Comparison of ENCODE assay signal across 12 mouse cellular contexts in the genomic region with DNA sequence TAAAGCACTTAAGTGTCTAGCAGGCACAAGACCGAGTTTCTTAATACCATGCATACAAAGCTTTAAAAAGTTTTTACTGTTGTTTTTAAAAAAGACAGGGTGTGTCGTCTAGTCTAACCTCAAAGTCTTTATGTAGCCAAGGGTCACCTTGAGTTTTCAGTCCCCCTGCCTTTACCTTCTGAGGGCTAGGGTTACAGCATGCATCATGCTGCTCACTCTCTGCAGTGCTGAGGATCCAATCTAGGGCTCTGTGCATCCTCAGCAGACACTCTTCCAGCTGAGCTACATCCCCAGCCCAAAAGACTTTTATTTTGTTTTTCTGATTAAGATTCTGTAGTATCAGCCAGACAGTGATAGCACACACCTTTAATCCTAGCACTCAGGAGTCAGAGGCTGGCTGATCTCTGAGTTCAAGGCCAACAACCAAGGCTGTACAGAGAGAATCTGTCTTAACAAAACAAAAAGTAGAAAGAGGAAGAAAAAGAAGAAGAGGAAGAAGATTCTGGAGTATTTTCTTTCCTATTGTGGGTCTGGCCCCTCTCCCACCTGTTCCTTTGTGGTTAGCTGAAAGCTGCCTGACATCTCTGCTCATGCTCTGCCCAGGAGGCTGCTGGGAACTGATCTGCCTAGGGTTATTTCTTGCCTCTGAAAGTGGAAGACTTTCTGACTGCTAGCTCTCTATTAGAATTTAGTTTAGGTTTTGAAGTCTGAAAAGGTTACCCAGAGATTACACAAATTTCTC. TPM values are rescaled to one million over a fixed set of nuclear protein-coding genes. Genes with fewer than 3 reads are reported as not detected.
DNase-seq lines count a peak whose midpoint lies in the region; ATAC-seq and TF ChIP-seq lines count a peak whose summit lies in the region.
"Had no signal": no experiment of that assay in that cellular context is flagged by ENCODE, and none has a peak within 500 bp of the region (broad histone marks: within the 10 kb centered on the region; RNA-seq: fewer than 3 reads in every experiment).

No protein-coding gene starts in this region.

- no peak for TF ChIP-seq CTCF in lung, postnatal 0 days (IDR thresholded peaks at IDR 0.05)

- DNase-seq in heart, adult 18-20 months = no peak
- no peak for DNase-seq in lung, postnatal 0 days (ENCODE audit: low spot score)
- no peak for DNase-seq in lung, postnatal 14 days
- DNase-seq in liver, embryonic 13.5 days = no peak
- peak; percentile 47 for DNase-seq in thymus, postnatal 4 days
- DNase-seq in layer of hippocampus, postnatal 14 days (ENCODE audit: low spot score in 2 of 2) = no peak
- DNase-seq: cerebellum, adult 11-12 months; lung, adult 18-20 months had no signal

- peaks cover 25% of the 10 kb centered on the region for H3K4me1 ChIP-seq in heart, embryonic 11.5 days (ENCODE audit: control insufficient read depth, insufficient read depth, low read length)
- H3K4me1 ChIP-seq in lung, postnatal 0 days (ENCODE audit: insufficient read depth, low read depth, low read length) = peaks cover 8% of the 10 kb centered on the region; the same call in 1 of the 2 replicates
- H3K4me1 ChIP-seq in liver, embryonic 13.5 days (replicated peaks) = peaks cover 20% of the 10 kb centered on the region
- H3K4me1 ChIP-seq: midbrain, embryonic 15.5 days had no signal

- H3K36me3 ChIP-seq in heart, embryonic 11.5 days (ENCODE audit: control insufficient read depth, insufficient read depth, low read length) = peaks cover 24% of the 10 kb centered on the region
- H3K36me3 ChIP-seq in lung, postnatal 0 days (ENCODE audit: insufficient read depth, low read length) = peaks cover 45% of the 10 kb centered on the region; the same call in 1 of the 2 replicates
- H3K36me3 ChIP-seq in liver, embryonic 13.5 days = peaks cover 75% of the 10 kb centered on the region

- H3K27me3 ChIP-seq in heart, embryonic 11.5 days (ENCODE audit: control insufficient read depth, insufficient read depth, low read length) = no peaks in the 10 kb centered on the region
- no peaks in the 10 kb centered on the region for H3K27me3 ChIP-seq in lung, postnatal 0 days (replicated peaks; ENCODE audit: insufficient read depth, low read length)
- no peaks in the 10 kb centered on the region for H3K27me3 ChIP-seq in liver, embryonic 13.5 days
- H3K27me3 ChIP-seq: midbrain, embryonic 15.5 days had no signal

- no peak overlapping the region for H3K4me2 ChIP-seq in heart, embryonic 11.5 days
- no peak overlapping the region for H3K4me2 ChIP-seq in lung, postnatal 0 days (replicated peaks; ENCODE audit: low read depth, low read length)
- no peak overlapping the region for H3K4me2 ChIP-seq in liver, embryonic 13.5 days
- H3K4me2 ChIP-seq: midbrain, embryonic 15.5 days had no signal

- H3K9me3 ChIP-seq in heart, embryonic 11.5 days (replicated peaks; ENCODE audit: control insufficient read depth, low read length) = no peaks in the 10 kb centered on the region
- no peaks in the 10 kb centered on the region for H3K9me3 ChIP-seq in lung, postnatal 0 days (ENCODE audit: low read length)
- no peaks in the 10 kb centered on the region for H3K9me3 ChIP-seq in liver, embryonic 13.5 days (replicated peaks)
- H3K9me3 ChIP-seq: midbrain, embryonic 15.5 days had no signal

- H3K4me3 ChIP-seq in heart, embryonic 11.5 days (ENCODE audit: low read depth, low read length) = no peak overlapping the region
- H3K4me3 ChIP-seq in lung, postnatal 0 days (ENCODE audit: low read depth, low read length) = no peak overlapping the region
- H3K4me3 ChIP-seq in liver, embryonic 13.5 days (replicated peaks) = no peak overlapping the region
- H3K4me3 ChIP-seq: midbrain, embryonic 15.5 days had no signal

- TF ChIP-seq EP300 in lung, postnatal 0 days (IDR thresholded peaks at IDR 0.05) = no peak

- ATAC-seq in heart, embryonic 11.5 days (replicated peaks; ENCODE audit: insufficient number of reproducible peaks, low FRiP score, low TSS enrichment) = no peak
- ATAC-seq in lung, postnatal 0 days = no peak
- ATAC-seq in liver, embryonic 13.5 days (ENCODE audit: low read depth) = no peak
- ATAC-seq in cerebellum, adult (ENCODE audit: insufficient number of reproducible peaks, low FRiP score, low TSS enrichment) = no peak
- ATAC-seq: activated CD4-positive, CD25-positive, alpha-beta regulatory T cell, adult 4 months; midbrain, embryonic 15.5 days had no signal

- WGBS in heart, embryonic 11.5 days (ENCODE audit: insufficient replicate concordance) = 64% methylated on average over 2 of the region's 2 CpGs
- whole genome bisulfite sequencing in lung, postnatal 0 days = 79% methylated on average over 2 of the region's 2 CpGs
- 72% methylated on average over 2 of the region's 2 CpGs for WGBS in liver, embryonic 13.5 days (ENCODE audit: insufficient replicate concordance)

- peak overlapping the region; percentile 51; the same call in 1 of the 2 replicates for H3K27ac ChIP-seq in heart, embryonic 11.5 days (ENCODE audit: low read depth, low read length)
- H3K27ac ChIP-seq in lung, postnatal 0 days (ENCODE audit: low read length) = peak overlapping the region; percentile 48
- H3K27ac ChIP-seq in liver, embryonic 13.5 days = peak overlapping the region; percentile 69; the same call in 1 of the 2 replicates
- H3K27ac ChIP-seq: midbrain, embryonic 15.5 days had no signal

- no peak overlapping the region for H3K9ac ChIP-seq in heart, embryonic 11.5 days (ENCODE audit: low read depth, low read length)
- no peak overlapping the region for H3K9ac ChIP-seq in lung, postnatal 0 days (replicated peaks; ENCODE audit: low read depth)
- H3K9ac ChIP-seq in liver, embryonic 13.5 days = no peak overlapping the region
- H3K9ac ChIP-seq: midbrain, embryonic 15.5 days had no signal

RNA-seq across cellular contexts. Expression of gene Inpp5k, which starts 8.0 kb away (rescaled TPM):
- 19.7 and 21.0 TPM in 2 replicates for polyA plus RNA-seq in heart, embryonic 11.5 days (2014; fragmentation: Nextera tagmentation; extraction: Ambion mirVana)
- 10 to 100 TPM; 24.1 to 28.3 TPM for total RNA-seq in heart, adult 18-20 months (2021)
- polyA plus RNA-seq in lung, postnatal 0 days (2015; fragmentation: Nextera tagmentation; extraction: Ambion mirVana) = 60.2 and 71.4 TPM in 2 replicates
- polyA plus RNA-seq in liver, embryonic 13.5 days (2015; fragmentation: Nextera tagmentation; extraction: Ambion mirVana) = 12.9 and 13.9 TPM in 2 replicates
- 10 to 100 TPM; 49.7 to 58.8 TPM for total RNA-seq in layer of hippocampus, postnatal 14 days (2021)

RNA-seq across cellular contexts. Expression of gene Myo1c, which starts 27.5 kb away (rescaled TPM):
- polyA plus RNA-seq in heart, embryonic 11.5 days (2014; fragmentation: Nextera tagmentation; extraction: Ambion mirVana) = 33.0 and 54.5 TPM in 2 replicates
- total RNA-seq in heart, adult 18-20 months (2021) = 10 to 100 TPM; 87.2 to 96.1 TPM
- polyA plus RNA-seq in lung, postnatal 0 days (2015; fragmentation: Nextera tagmentation; extraction: Ambion mirVana) = 88.5 and 102 TPM in 2 replicates
- polyA plus RNA-seq in liver, embryonic 13.5 days (2015; fragmentation: Nextera tagmentation; extraction: Ambion mirVana) = 18.3 and 23.0 TPM in 2 replicates
- 10 to 100 TPM; 20.1 to 21.1 TPM for total RNA-seq in layer of hippocampus, postnatal 14 days (2021)

RNA-seq across cellular contexts. Expression of gene Pitpna, which starts 34.9 kb away (rescaled TPM):
- polyA plus RNA-seq in heart, embryonic 11.5 days (2014; fragmentation: Nextera tagmentation; extraction: Ambion mirVana) = 57.1 and 59.7 TPM in 2 replicates
- total RNA-seq in heart, adult 18-20 months (2021) = 100 to 1,000 TPM in 1 of 2 experiments, 10 to 100 TPM in 1; 98.2 to 107 TPM
- polyA plus RNA-seq in lung, postnatal 0 days (2015; fragmentation: Nextera tagmentation; extraction: Ambion mirVana) = 71.1 and 74.4 TPM in 2 replicates
- polyA plus RNA-seq in liver, embryonic 13.5 days (2015; fragmentation: Nextera tagmentation; extraction: Ambion mirVana) = 33.2 and 38.3 TPM in 2 replicates
- total RNA-seq in layer of hippocampus, postnatal 14 days (2021) = 100 to 1,000 TPM; 312 to 321 TPM

RNA-seq across cellular contexts. Expression of gene Crk, which starts 56.3 kb away (rescaled TPM):
- 90.3 and 97.4 TPM in 2 replicates for polyA plus RNA-seq in heart, embryonic 11.5 days (2014; fragmentation: Nextera tagmentation; extraction: Ambion mirVana)
- 10 to 100 TPM; 83.6 to 87.8 TPM for total RNA-seq in heart, adult 18-20 months (2021)
- polyA plus RNA-seq in lung, postnatal 0 days (2015; fragmentation: Nextera tagmentation; extraction: Ambion mirVana) = 83.8 and 90.3 TPM in 2 replicates
- 37.1 and 41.6 TPM in 2 replicates for polyA plus RNA-seq in liver, embryonic 13.5 days (2015; fragmentation: Nextera tagmentation; extraction: Ambion mirVana)
- total RNA-seq in layer of hippocampus, postnatal 14 days (2021) = 100 to 1,000 TPM; 127 to 129 TPM
